Mouse (Mus musculus) thymus, postnatal 0 days (tissue): ENCODE measurements around the gene Colq. TPM values are rescaled to one million over a fixed set of nuclear protein-coding genes. Genes with fewer than 3 reads are reported as not detected.
"Not testable (repeated sequence)": the region's sequence is repeated elsewhere in the genome, so short reads cannot be mapped to it uniquely, and the experiment has no call there.

Experiments used
- DNase-seq: peaks from one replicate; pipeline ENCODE4 v3.0.0-alpha.2; 2015; ENCODE audit warnings: low spot score
- polyA plus RNA-seq: library from polyadenylated mRNA; unstranded; fragments of >200 nt; fragmentation: Nextera tagmentation; extraction: Ambion mirVana; gene quantifications from 2 replicates; pipeline ENCODE4 v1.2.1, GENCODE M21; 2015

Gene Colq
- polyA plus RNA-seq, result 91.4 and 93.9 TPM in 2 replicates

DNA sequence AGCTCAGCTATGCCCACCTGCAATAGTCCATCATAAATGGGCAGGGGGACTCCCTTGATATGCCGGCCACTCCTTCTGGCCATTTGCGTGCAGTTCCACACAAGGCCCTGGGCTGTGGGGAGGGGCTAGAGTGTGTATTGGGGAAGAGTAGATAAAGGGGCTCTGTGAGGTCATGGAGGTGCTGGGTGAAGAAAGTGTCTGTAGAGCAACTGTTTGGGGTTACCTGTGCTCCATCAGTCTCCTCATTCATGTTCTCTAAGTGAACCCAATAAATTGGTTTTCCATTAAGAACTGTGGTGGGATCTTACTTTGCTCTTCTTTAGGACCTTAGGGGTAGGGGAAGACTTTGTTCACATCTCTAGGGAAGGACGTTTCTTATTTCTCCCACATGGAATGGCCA is at the start of gene Colq:
Colq (minus strand) TSS at position 101 of the 400 bp plus-strand sequence.
- no peak for DNase-seq

DNA sequence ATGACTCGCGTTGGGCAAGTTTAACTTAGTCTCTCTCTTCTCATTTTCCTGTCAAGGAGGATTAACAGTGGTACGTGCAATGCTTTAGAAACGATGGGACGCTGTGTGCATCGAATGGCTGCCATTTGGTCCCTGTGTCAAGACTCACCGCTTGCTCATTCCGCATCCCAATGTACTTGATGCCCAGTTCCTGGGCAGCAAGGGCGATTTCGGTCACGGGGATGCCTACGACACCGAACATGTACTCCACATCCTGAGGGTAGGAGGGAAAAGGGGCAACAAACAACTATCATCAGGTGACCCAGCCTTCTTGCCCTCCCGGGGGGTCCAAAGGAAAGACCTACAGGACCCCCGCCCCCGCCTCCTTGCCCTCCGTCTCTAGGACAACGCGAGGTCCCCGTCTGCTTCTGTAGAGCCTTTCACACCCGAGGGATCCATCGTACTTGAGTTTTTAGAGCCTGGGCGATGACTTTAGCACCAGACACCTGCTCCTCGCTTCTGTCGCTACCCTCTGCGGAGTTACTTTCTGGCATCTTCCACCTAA is 49.3 kb upstream of the Colq start, which contains the start of gene Gm49387:
Gm49387 (minus strand) TSS at position 533 of the 544 bp plus-strand sequence.
- no peak for DNase-seq

- DNase-seq, result no peak
Observed at GRCm38 (mm10) chr14:31630677-31631076, 39.5 kb upstream of the Colq start.

- no peak for DNase-seq
Observed at GRCm38 (mm10) chr14:31622748-31623147, 31.6 kb upstream of the Colq start.

DNA sequence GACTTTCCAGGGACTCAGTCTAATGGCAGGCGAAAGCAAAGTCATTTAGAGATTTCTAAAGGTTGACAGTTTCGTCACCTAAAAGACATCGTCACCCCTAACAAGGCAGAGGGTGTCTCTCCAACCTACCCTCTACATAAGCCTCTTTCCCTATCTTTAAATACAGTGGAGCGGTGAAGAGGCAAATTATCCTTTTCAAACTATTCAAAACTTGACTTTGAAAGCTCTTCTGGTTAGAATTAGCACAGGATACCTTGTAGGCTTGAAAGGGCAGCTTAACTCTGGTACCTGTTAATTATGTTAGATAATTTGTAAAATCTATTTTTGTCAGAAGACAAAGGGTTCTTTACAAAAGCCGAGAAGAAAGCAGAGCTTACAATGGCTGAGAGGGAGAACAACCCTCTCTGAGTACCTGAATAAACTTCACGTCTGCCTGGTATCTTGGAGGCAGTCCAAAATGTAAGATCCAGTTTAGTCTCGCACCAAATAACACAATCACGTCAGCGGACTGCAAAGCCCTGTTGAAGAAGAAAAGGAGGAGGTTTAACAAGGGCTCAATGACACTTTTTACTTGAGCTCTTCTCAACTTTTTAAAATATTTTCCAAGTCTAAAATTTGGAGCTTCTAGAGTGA is 29.6 kb upstream of the Colq start:
- DNase-seq, result no peak

GRCm38 (mm10) chr14:31617997-31618396 is 26.9 kb upstream of the Colq start:
- DNase-seq, result no peak

DNA sequence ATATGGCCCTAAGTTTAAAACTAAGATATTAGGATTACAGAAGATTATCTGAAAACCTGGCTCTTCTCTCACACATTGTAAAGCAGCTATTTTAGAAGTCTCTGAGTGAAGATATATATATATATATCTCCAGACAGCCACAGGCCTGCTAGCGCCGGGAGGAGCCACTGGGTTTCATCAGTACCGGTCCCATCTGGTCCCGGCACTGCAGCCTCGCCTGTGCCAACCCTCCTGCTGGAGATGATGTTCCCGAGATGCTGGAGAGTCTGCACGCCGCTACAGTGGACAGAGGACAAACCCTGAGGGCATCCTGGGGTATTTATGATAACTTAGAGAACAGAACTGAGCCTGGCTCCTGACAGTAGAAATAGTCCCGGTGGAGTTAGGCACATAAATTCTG is 26.1 kb upstream of the Colq start:
- DNase-seq, result no peak

DNA sequence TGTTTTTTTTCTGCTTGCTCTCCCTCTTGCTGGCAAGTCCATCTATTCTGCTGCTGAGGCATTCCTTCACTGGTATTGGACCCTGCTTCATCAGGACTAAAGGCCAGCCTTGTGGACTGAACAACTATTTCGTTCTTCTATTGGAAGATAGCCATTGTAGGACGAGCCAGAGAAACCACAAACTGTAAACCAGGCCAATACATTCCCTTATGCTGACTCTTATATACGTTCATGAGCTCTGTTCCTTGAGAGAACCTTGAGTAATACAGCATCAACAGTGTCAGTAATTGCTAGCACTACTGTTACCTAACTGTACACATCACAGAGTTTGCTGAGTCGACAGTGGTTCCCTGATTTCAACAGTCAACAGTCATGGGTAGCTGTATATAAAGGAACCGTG is 22.5 kb upstream of the Colq start:
- DNase-seq, result no peak

GRCm38 (mm10) chr14:31611986-31612385 is 20.8 kb upstream of the Colq start:
- peak; percentile 15 for DNase-seq

GRCm38 (mm10) chr14:31605514-31605913 is 14.4 kb upstream of the Colq start:
- DNase-seq, result peak; percentile 23

DNA sequence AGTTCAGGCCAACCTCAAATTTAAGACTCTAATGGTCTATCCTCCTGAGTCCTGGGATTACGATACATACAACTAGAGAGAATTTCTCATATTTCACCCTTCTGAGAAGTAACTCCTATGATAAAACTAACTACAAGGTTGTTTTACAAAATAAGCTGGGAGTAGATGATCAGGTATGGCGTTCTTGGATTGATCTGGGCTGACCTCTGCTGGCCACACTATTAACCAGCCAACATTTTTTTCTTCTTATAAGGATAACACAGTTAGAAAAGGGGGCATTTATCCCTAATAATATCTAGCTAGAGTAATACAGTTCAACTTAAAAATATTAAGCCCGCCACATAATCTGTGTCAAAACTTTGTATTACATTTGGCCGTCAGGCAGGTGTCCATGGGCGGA is 13.8 kb upstream of the Colq start:
- peak; percentile 43 for DNase-seq

DNA sequence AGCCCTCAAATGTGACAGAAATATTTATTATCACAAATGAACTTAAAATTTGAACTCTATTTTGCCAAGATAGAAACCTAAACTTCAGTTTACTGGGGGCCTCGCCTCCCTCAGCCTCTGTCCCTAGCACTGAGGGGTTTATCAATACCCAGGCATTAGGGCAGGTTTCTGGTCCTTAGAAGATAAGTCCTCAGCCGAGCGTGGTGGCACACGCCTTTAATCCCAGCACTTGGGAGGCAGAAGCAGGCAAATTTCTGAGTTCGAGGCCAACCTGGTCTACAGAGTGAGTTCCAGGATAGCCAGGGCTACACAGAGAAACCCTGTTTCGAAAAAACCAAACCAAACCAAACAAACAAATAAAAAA is 11.5 kb upstream of the Colq start:
- not testable (repeated sequence) for DNase-seq

- peak; percentile 14 for DNase-seq
Observed at GRCm38 (mm10) chr14:31601908-31602615, 10.9 kb upstream of the Colq start.

GRCm38 (mm10) chr14:31597446-31597845 is 6.3 kb upstream of the Colq start:
- no peak for DNase-seq

DNA sequence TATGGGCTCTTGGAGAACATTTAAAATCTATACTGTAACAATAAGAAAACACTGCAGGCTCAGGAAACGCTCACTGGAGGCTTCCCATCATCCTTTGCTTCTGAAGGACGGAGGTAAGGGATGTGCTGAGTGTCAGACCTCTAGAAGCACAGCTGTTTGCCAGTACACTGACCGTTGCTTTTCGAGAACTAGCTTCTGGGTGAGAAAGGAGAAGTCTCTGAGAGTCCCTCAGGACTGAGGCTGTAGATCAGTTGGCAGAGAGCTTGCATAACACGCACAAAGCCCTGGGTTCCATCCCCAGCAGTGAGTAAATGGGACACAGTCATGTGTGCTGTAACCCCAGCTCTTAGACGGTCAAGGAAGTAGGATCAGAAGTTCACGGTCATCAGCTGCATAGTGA is 5.3 kb upstream of the Colq start:
- no peak for DNase-seq

DNA sequence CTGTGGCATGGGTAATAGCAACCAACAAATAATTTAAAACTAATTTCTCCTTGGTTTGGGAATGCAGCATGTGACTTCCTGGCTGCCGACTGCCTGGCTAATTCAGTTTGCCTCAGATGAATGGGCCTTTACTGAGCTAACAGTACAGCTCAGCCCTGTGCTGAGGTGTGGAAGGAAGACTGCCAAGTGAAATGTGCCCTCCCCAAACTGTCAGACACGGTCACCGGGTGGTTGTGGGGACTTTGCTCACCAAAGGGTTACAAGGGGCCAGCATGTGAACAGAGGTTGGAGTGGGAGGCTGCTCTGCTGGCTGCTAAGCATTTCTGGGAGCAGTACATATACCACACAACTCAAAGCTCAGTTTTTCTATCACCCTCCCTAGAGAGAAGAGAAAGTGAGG is 3.5 kb upstream of the Colq start:
- DNase-seq, result no peak

GRCm38 (mm10) chr14:31593036-31593435 is 1.9 kb upstream of the Colq start:
- DNase-seq, result no peak

GRCm38 (mm10) chr14:31586451-31586850 is 4.7 kb downstream of the Colq start:
- no peak for DNase-seq

DNA sequence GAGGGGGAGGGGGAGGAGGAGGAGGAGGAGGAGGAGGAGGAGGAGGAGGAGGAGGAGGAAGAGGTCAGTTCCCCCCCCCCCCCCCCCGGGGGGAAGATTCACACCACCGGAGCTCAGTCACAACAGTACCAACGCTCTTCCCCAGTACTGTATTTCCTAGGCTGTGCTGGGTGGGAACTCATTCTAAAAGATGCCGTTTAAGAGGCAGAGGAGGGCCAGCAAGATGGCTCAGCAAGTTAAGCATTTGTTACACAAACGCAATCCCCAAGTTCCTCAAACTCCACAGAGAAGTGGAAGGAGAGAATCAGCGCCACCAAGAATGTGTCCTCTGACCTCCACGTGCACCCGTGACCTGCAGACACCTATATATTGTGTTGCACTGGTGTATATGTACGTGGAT is 8.1 kb downstream of the Colq start:
- no peak for DNase-seq

GRCm38 (mm10) chr14:31577966-31578735 is 13.0 kb downstream of the Colq start:
- peak; percentile 34 for DNase-seq

DNA sequence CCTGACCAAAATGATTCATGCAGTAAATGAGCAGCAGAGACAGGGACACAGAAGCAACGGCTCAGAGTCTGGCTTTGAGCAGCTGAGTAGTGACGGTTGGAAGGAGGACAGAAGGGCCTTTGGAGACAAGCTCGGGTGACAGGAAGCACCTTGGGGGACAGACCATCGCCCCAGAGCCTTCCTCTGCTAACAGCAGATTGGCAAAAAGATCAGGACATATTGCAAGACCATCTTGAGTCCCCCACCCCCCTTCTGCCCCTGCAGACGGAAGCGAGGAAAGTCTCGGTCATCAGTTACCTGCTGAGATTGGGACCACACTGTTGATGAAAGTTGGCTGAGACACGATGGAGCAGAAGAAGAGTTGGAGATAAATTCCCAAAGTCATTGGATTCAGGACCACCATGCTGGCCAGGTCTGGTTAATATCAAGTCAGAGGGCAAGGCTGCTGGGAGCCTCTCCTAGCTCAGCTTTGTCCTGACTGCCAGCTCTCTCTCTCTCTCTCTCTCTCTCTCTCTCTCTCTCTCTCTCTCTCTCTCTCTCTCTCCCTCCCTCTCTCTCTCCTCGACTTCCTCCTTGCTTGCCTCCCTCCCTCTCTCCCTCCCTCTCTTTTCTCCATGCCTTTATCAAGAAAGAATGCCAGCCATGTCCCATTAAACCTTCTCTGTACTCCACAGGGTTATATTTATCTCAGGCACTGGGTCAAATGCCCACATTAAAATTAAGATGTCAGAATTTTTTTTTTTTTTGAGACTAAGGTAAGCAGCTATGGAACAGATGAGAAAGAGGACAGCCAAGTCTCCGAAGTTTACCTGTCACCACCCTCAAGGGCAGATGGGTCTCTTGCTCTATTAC is 14.1 kb downstream of the Colq start:
- DNase-seq, result peak; percentile 50
